Mouse (Mus musculus) spleen, adult 2 months (tissue): ENCODE data around the gene Msl1. TPM values are rescaled to one million over a fixed set of nuclear protein-coding genes. Genes with fewer than 3 reads are reported as not detected.

ENCODE experiments used
- DNase-seq, 2 experiments: peaks; one replicate each; pipeline versions ENCODE4 v3.0.0 to v3.0.0-alpha.2; 2012 to 2021; ENCODE audit warnings: low spot score in 2 of 2, low read depth in 1 of 2
- H3K27ac ChIP-seq: fragments of 200-500 bp; 2 replicates; pipeline ENCODE4 v1.5.1; 2012; ENCODE audit warnings: low read length, inconsistent platforms; ENCODE audit not compliant: insufficient read depth
- H3K27me3 ChIP-seq: fragments of 200-500 bp; 2 replicates; pipeline ENCODE4 v1.6.1; 2012; ENCODE audit warnings: mild to moderate bottlenecking, moderate library complexity, low read length, inconsistent platforms; ENCODE audit not compliant: control insufficient read depth, insufficient read depth
- H3K36me3 ChIP-seq: fragments of 200-500 bp; 2 replicates; pipeline ENCODE4 v1.6.1; 2012; ENCODE audit warnings: mild to moderate bottlenecking, low read length, inconsistent platforms; ENCODE audit not compliant: control insufficient read depth, insufficient read depth
- H3K4me1 ChIP-seq: fragments of 200-500 bp; 2 replicates; pipeline ENCODE4 v1.6.1; 2011; ENCODE audit warnings: inconsistent platforms; ENCODE audit not compliant: control insufficient read depth, insufficient read depth, insufficient read length
- H3K4me3 ChIP-seq: fragments of 200-500 bp; 2 replicates; pipeline ENCODE4 v1.5.1; 2011; ENCODE audit warnings: mild to moderate bottlenecking, inconsistent platforms; ENCODE audit not compliant: insufficient read depth, insufficient read length; ENCODE audit errors: extremely low read depth
- CTCF ChIP-seq: fragments of 200-500 bp; IDR thresholded peaks from 2 replicates; pipeline ENCODE4 v1.5.1; 2011; ENCODE audit warnings: mild to moderate bottlenecking, inconsistent platforms; ENCODE audit not compliant: insufficient read depth, insufficient read length, insufficient replicate concordance; ENCODE audit errors: extremely low read depth
- POLR2A ChIP-seq: fragments of 200-500 bp; IDR thresholded peaks from 2 replicates; pipeline ENCODE4 v1.6.1; 2011; ENCODE audit warnings: low read depth, low read length, inconsistent platforms
- WGBS: fragments of 180-500 bp; shearing (Covaris S2); methylation state at CpG from one replicate; pipeline ENCODE4 v1.1.7; 2018; 5-methylcytosine and 5-hydroxymethylcytosine counted together
- polyA plus RNA-seq: library from polyadenylated mRNA; depleted of rRNA; stranded (reverse); fragments of >200 nt; gene quantifications from 2 replicates; pipeline ENCODE4 v1.2.3, GENCODE M21; 2012

Msl1 gene
- polyA plus RNA-seq, 1 experiment, result 23.3 TPM

DNA sequence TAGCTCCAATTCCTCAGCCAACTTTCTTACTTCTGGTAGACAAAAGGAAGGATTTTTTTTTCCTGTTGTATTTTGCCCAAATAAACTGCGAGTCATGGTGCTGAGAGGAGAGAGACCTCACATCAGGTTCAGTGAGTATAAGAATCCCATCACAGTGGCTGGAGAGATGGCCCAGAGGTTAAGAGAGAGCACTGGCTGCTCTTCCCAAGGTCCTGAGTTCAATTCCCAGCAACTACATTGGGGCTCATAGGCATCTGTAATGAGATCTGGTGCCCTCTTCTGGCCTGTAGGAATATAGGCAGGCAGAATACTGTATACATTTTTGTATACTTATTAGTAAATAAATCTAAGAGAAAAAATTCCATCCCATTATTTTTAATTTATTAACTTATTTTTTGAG lies 7.6 kb upstream of the Msl1 start:
- Histone ChIP-seq H3K36me3 (no peaks in the 10 kb centered on the region), H3K27ac (no peak overlapping the region), H3K4me1 (peaks cover 34% of the 10 kb centered on the region), H3K27me3 (no peaks in the 10 kb centered on the region), H3K4me3 (no peak overlapping the region)
- no peak for TF ChIP-seq CTCF
- TF ChIP-seq POLR2A, result no peak
- 92% methylated on average over 1 of the region's 1 CpGs for WGBS
- DNase-seq, result no peak

DNA sequence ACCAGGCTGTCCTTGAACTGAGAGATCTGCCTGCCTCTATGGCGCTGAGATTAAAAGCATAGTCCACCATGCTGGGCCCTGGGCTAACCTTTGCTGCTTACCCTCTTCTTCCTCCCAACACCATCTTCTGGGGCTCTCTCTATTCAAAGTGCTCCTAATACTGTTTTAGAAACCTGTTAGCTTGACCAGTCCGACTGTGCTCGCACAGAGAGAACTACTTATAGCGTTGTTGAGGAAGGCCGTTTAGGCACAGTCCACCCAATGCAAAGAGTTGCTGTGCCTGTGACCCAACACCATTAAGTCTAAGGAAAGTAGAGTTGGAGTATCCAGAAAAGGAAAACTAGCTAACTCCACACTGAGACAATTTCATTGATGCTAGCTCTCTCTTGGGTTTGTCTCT lies 7.2 kb upstream of the Msl1 start:
- H3K4me1 ChIP-seq, result peaks cover 29% of the 10 kb centered on the region

DNA sequence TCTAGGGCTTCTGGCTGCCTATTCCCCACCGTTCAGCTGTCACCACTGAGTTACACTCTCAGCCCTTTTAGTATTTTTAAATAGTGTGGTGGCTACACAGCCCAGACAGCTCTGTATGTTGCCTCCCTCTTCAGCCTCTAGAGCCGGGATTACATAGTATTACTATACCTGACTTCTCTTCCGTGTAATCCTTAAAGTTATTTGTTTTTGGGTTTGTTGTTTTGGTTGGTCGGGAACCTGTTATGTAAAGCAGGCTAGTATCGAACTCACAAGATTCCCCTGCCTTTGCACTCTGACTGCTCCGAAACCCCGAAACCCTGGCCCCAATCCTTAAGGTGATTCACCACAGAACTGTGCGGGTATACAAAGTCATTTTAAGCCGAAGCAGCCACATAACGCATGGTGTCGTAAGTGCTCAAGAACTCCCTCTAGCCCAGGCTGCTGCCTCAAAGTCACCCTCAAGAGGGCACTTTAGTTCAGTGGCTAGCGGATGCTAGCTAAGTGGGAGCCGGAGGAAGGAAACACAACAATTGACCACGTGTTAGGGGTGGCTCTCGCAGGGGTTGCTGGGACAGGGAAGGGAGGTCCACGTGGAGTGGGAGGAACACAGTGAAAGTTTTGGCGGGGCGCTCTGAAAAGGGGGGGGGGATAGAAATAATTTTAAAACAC lies 6.6 kb upstream of the Msl1 start:
- 4% methylated on average over 18 of the region's 18 CpGs for WGBS
- peaks cover 27% of the 10 kb centered on the region for H3K4me1 ChIP-seq

More for the DNA sequence above, 7.2 kb upstream of the Msl1 start:
- no peak for DNase-seq
- 94% methylated on average over 5 of the region's 5 CpGs for WGBS
- H3K27ac ChIP-seq, result 0 out of 2 replicates have a peak overlapping the region, but pooled peaks have one; percentile 73
- TF ChIP-seq POLR2A (no peak), CTCF (no peak)
- H3K36me3 ChIP-seq, result no peaks in the 10 kb centered on the region
- H3K27me3 ChIP-seq, result no peaks in the 10 kb centered on the region
- no peak overlapping the region for H3K4me3 ChIP-seq

DNA sequence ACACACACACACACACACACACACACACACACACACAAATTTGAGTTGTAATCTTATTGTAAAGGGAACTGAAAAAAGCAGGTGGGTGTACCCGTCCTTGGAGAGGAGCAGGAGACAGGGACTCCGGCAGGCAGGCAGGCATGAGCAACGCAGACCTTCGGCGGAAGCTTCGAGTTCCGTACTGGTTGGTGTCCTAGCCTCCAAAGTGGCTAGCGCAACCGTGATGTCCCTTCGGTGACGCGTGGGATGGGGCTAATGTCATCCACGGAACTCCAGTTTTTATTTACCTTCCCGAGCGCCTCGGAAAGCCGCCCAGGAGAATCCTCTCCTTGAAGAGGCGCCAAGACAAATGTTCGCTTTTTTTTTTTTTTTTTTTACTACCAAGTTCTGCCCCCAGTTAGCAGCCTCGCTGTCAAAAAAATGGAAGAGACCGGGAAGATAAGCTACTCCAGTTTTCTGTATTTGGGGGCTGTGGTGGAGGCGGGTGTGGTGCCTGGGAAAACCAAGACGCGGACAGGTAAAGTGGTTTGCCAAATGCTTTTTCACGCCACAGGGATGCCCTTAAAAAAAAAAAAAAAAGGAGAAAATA lies 6.0 kb upstream of the Msl1 start:
- peaks cover 22% of the 10 kb centered on the region for H3K4me1 ChIP-seq
- no peaks in the 10 kb centered on the region for H3K27me3 ChIP-seq
- no peaks in the 10 kb centered on the region for H3K36me3 ChIP-seq
- H3K27ac ChIP-seq, result peak overlapping the region; percentile 43
- 3% methylated on average over 25 of the region's 25 CpGs for WGBS
- H3K4me3 ChIP-seq, result peak overlapping the region; percentile 51
- TF ChIP-seq POLR2A, result no peak
- TF ChIP-seq CTCF, result no peak
- DNase-seq, result no peak

More for the DNA sequence above, 6.6 kb upstream of the Msl1 start:
- H3K27me3 ChIP-seq, result no peaks in the 10 kb centered on the region
- peak overlapping the region; percentile 73 for H3K27ac ChIP-seq
- no peaks in the 10 kb centered on the region for H3K36me3 ChIP-seq
- peak overlapping the region; percentile 51 for H3K4me3 ChIP-seq
- TF ChIP-seq POLR2A (no peak), CTCF (peak; percentile 68; the same call in 1 of the 2 replicates)
- DNase-seq, result peak; percentile 89 to 93

DNA sequence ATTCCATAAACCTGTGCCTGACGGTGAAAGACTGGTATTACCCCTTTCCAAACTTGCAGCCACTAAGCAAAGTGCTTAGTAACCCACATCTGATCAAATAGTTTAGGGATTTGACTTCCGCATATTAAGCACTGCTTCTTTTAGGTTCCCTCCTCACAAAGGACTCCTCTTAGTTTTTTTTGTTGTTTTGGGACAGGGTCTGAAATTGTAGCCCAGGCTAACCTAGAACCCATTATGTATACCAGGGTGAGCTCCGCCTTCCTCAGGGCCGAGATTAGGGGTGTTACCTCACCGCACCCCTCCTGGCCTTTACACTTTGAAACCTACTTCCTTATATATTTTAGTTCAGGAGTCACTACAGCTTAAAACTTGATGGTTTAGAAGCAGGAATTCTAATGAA lies 5.5 kb upstream of the Msl1 start:
- no peak for DNase-seq

DNA sequence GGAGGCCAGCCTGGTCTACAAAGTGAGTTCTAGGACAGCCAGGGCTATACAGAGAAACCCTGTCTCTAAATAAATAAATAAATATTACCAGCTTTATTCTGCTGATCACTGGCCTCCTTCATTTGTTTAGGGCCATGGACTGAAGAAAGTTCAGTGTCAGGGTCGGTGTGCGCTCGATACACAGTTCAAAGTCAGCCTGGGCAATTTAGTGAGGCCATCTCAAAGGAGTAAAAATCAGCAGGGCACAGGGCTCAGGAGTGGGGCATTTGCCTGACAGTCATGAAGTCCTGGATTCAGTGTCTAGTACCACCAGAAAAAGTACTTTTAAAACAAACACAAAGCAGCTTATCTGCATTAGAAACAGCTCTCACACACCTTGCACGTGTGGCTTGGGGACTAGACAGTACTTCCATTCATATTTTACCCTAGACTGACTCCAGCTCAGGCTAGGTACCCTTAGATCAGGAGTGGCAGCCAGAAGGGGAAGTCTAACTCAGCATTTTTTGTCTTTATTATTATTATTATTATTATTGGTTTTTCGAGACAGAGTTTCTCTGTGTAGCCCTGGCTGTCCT lies 4.6 kb upstream of the Msl1 start:
- 90% methylated on average over 5 of the region's 5 CpGs for WGBS
- no peak for DNase-seq
- Histone ChIP-seq H3K4me3 (no peak overlapping the region), H3K36me3 (no peaks in the 10 kb centered on the region), H3K27ac (no peak overlapping the region), H3K27me3 (no peaks in the 10 kb centered on the region), H3K4me1 (peaks cover 16% of the 10 kb centered on the region)
- no peak for TF ChIP-seq CTCF
- no peak for TF ChIP-seq POLR2A

More for the DNA sequence above, 5.5 kb upstream of the Msl1 start:
- no peaks in the 10 kb centered on the region for H3K27me3 ChIP-seq
- peaks cover 21% of the 10 kb centered on the region for H3K4me1 ChIP-seq
- H3K4me3 ChIP-seq, result no peak overlapping the region
- no peak overlapping the region for H3K27ac ChIP-seq
- WGBS, result 25% methylated on average over 5 of the region's 5 CpGs
- no peaks in the 10 kb centered on the region for H3K36me3 ChIP-seq
- TF ChIP-seq POLR2A (no peak), CTCF (no peak)
